Mouse (Mus musculus): ENCODE measurements around the gene Vmn1r221. TPM values are rescaled to one million over a fixed set of nuclear protein-coding genes. Genes with fewer than 3 reads are reported as not detected.

Vmn1r221 gene
- not detected for polyA plus RNA-seq (2014; fragmentation: Illumina TruSeq; extraction: RNeasy Lipid Tissue Mini Kit (QIAGEN cat#74804); ENCODE audit: low read depth, low replicate concordance)

DNA sequence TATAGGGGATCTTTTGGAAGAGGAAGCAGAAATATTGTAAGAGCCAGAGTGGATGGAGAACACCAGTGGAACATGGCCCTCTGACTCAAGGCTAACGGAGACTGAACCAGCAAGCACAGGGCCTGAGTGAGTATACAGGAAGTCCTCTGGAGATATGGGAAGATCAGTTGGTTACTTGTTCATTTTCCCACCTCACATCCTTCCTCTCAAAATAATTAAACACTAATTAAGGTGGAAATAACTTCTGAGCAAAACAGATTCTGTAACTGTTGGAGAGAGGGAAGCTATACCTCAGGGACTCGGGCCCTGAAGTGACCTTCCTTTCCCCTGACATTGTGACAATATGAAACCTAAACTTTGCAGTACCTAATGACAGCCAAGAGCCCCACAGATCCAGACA, at the start of gene Vmn1r221:
Gene Vmn1r221 (plus strand): TSS at position 301 of the 400 bp plus-strand sequence.

DNA sequence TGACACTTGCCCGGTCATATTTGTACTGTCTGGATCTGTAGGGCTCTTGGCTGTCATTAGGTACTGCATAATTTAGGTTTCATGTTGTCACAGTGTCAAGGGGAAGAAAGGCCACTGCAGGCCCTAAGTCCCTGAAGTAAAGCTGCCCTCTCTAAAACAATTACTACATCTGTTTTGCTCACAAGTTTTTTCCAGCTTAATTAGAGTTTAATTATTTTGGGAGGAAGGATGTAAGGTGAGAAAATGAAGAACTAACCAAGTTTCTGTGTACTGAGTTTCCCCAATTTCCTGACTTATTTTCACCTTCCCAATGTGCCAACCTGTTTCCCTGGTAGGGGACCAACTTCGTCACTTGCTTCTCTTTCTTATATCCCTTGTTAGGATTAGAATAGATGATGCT, 26.1 kb upstream of the Vmn1r221 start, which contains the start of gene Vmn1r220:
Gene Vmn1r220 (minus strand): TSS at position 101 of the 400 bp plus-strand sequence.

GRCm38 (mm10) chr13:23235847-23236246, 21.9 kb downstream of the Vmn1r221 start, which contains the start of gene Vmn1r222:
TSS of gene Vmn1r222 (minus strand) at chr13:23235947.

DNA sequence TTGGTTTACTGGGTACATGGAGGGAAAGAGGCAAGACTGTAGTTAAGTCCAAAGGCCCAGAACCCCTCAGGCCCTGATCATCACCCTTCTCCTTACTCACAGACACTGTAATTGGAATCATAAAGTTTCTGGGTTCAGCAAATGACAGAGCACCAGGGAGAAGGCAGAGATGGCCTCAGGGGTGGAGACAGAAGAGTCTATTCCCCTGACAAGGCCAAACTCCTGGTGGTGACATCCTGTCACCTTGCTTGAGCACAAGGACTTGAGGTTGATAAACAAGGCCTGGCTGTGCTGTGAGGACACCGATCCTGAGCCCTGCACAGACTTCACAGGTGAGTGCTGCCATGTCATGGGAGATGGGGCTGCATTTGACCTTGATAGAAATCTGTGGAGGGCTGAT, 32.9 kb downstream of the Vmn1r221 start, which contains the start of gene Vmn1r223:
Gene Vmn1r223 (plus strand): TSS at position 301 of the 400 bp plus-strand sequence.

Other genes with a start within 250 kb of the Vmn1r221 start
- gene Vmn1r213, start 206.5 kb upstream of the Vmn1r221 start, polyA plus RNA-seq (2014; fragmentation: Illumina TruSeq; extraction: RNeasy Lipid Tissue Mini Kit (QIAGEN cat#74804); ENCODE audit: low read depth, low replicate concordance), result not detected
- gene Vmn1r214, start 183.7 kb upstream of the Vmn1r221 start, polyA plus RNA-seq (2014; fragmentation: Illumina TruSeq; extraction: RNeasy Lipid Tissue Mini Kit (QIAGEN cat#74804); ENCODE audit: low read depth, low replicate concordance), result not detected
- not detected for gene Vmn1r215, start 146.1 kb upstream of the Vmn1r221 start, polyA plus RNA-seq (2014; fragmentation: Illumina TruSeq; extraction: RNeasy Lipid Tissue Mini Kit (QIAGEN cat#74804); ENCODE audit: low read depth, low replicate concordance)
- not detected for gene Vmn1r217, start 95.9 kb upstream of the Vmn1r221 start, polyA plus RNA-seq (2014; fragmentation: Illumina TruSeq; extraction: RNeasy Lipid Tissue Mini Kit (QIAGEN cat#74804); ENCODE audit: low read depth, low replicate concordance)
- not detected for gene Vmn1r218, start 81.0 kb upstream of the Vmn1r221 start, polyA plus RNA-seq (2014; fragmentation: Illumina TruSeq; extraction: RNeasy Lipid Tissue Mini Kit (QIAGEN cat#74804); ENCODE audit: low read depth, low replicate concordance)
- not detected for gene Vmn1r219, start 54.8 kb upstream of the Vmn1r221 start, polyA plus RNA-seq (2014; fragmentation: Illumina TruSeq; extraction: RNeasy Lipid Tissue Mini Kit (QIAGEN cat#74804); ENCODE audit: low read depth, low replicate concordance)
- not detected for gene Vmn1r220, start 26.2 kb upstream of the Vmn1r221 start, polyA plus RNA-seq (2014; fragmentation: Illumina TruSeq; extraction: RNeasy Lipid Tissue Mini Kit (QIAGEN cat#74804); ENCODE audit: low read depth, low replicate concordance)
- gene Vmn1r222, start 21.8 kb downstream of the Vmn1r221 start, polyA plus RNA-seq (2014; fragmentation: Illumina TruSeq; extraction: RNeasy Lipid Tissue Mini Kit (QIAGEN cat#74804); ENCODE audit: low read depth, low replicate concordance), result not detected
- gene Vmn1r223, start 33.0 kb downstream of the Vmn1r221 start, polyA plus RNA-seq (2014; fragmentation: Illumina TruSeq; extraction: RNeasy Lipid Tissue Mini Kit (QIAGEN cat#74804); ENCODE audit: low read depth, low replicate concordance), result not detected
- 16.7 TPM for gene Zfp322a, start 155.1 kb downstream of the Vmn1r221 start, polyA plus RNA-seq (2014; fragmentation: Illumina TruSeq; extraction: RNeasy Lipid Tissue Mini Kit (QIAGEN cat#74804); ENCODE audit: low read depth, low replicate concordance)
- gene Abt1, start 209.7 kb downstream of the Vmn1r221 start, polyA plus RNA-seq (2014; fragmentation: Illumina TruSeq; extraction: RNeasy Lipid Tissue Mini Kit (QIAGEN cat#74804); ENCODE audit: low read depth, low replicate concordance), result 4.1 TPM